Mouse (Mus musculus) intestine, postnatal 0 days (tissue): ENCODE measurements around the gene Pef1. TPM values are rescaled to one million over a fixed set of nuclear protein-coding genes. Genes with fewer than 3 reads are reported as not detected.
A peak's percentile ranks its signal among the peaks of the same experiment; 100 is the strongest.

ENCODE experiments used
- ATAC-seq: fragments of 200-750 bp; cut with Nextera tagmentation; 2 replicates; pipeline ENCODE4 v1.8.0; 2017; ENCODE audit warnings: mild to moderate bottlenecking, moderate TSS enrichment, moderate library complexity
- H3K27ac ChIP-seq: fragments of 300-500 bp; sonication (generic); 2 replicates; pipeline ENCODE4 v1.5.1; 2014; ENCODE audit warnings: mild to moderate bottlenecking, low read depth, low read length, moderate library complexity
- H3K27me3 ChIP-seq: fragments of 300-500 bp; sonication (generic); replicated peaks from 2 replicates; pipeline ENCODE4 v1.6.1; 2014; ENCODE audit warnings: low read length, mixed read lengths; ENCODE audit not compliant: control insufficient read depth, insufficient read depth
- H3K36me3 ChIP-seq: fragments of 300-500 bp; sonication (generic); 2 replicates; pipeline ENCODE4 v1.6.1; 2014; ENCODE audit warnings: mild to moderate bottlenecking, moderate library complexity; ENCODE audit not compliant: control insufficient read depth, insufficient read depth
- H3K4me1 ChIP-seq: fragments of 300-500 bp; sonication (generic); replicated peaks from 2 replicates; pipeline ENCODE4 v1.6.1; 2014; ENCODE audit warnings: antibody characterized with exemption, low read length, mixed read lengths; ENCODE audit not compliant: control insufficient read depth, insufficient read depth
- H3K4me2 ChIP-seq: fragments of 300-500 bp; sonication (generic); replicated peaks from 2 replicates; pipeline ENCODE4 v1.6.1; 2014; ENCODE audit warnings: low read depth, mild to moderate bottlenecking, moderate library complexity
- H3K4me3 ChIP-seq: fragments of 300-500 bp; sonication (generic); 2 replicates; pipeline ENCODE4 v1.5.1; 2014; ENCODE audit warnings: low read depth, low read length
- H3K9ac ChIP-seq: fragments of 300-500 bp; sonication (generic); 2 replicates; pipeline ENCODE4 v1.6.1; 2014; ENCODE audit warnings: mild to moderate bottlenecking, low read depth, low read length
- H3K9me3 ChIP-seq: fragments of 300-500 bp; sonication (generic); 2 replicates; pipeline ENCODE4 v1.6.1; 2016; ENCODE audit warnings: mixed run types; ENCODE audit not compliant: control insufficient read depth
- CTCF ChIP-seq: sonication (generic); IDR thresholded peaks from 2 replicates; pipeline ENCODE4 v1.5.1; 2016; ENCODE audit warnings: low read depth, mild to moderate bottlenecking, control low read depth, antibody characterized with exemption, moderate library complexity
- WGBS: fragments of 180-500 bp; shearing (Covaris S2); extraction: QIAGEN DNeasy Blood & Tissue Kit; methylation state at CpG from one replicate; pipeline ENCODE4 v1.1.7; 2014; 5-methylcytosine and 5-hydroxymethylcytosine counted together
- polyA plus RNA-seq: library from polyadenylated mRNA; unstranded; fragments of >200 nt; fragmentation: Nextera tagmentation; extraction: Ambion mirVana; gene quantifications from 2 replicates; pipeline ENCODE4 v1.2.1, GENCODE M21; 2015

Pef1 gene
- polyA plus RNA-seq: 72.7 and 73.4 TPM in 2 replicates

GRCm38 (mm10) chr4:130102111-130102651 is at the start of gene Pef1:
Pef1 (plus strand) TSS chr4:130102558.
- WGBS: 3% methylated on average over 6 of the region's 6 CpGs
- Histone ChIP-seq H3K4me3 (no peak within 1 kb of the TSS), H3K4me2 (no peak within 1 kb of the TSS), H3K27me3 (no peaks in the 10 kb centered on the region), H3K9ac (peak within 1 kb of the TSS; percentile 22; the same call in 1 of the 2 replicates), H3K36me3 (no peaks in the 10 kb centered on the region), H3K9me3 (no peaks in the 10 kb centered on the region), H3K4me1 (peaks cover 9% of the 10 kb centered on the region), H3K27ac (peak within 1 kb of the TSS; percentile 54)
- no peak for ATAC-seq
- no peak for TF ChIP-seq CTCF

DNA sequence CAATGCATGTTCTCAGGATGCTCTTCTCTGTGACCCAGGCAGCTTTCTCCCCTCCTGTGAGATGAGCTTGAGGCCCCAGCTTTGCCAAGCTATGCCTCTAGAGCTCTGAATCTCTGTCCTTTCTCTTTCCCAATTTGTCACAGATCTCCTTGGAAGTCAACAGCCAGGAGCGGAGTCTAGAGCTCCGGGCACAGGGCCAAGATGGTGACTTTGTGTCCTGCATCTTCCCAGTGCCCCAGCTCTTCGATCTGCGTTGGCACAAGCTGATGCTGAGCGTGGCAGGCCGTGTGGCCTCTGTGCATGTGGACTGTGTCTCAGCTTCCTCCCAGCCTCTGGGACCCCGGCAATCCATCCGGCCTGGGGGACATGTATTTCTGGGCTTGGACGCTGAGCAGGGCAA is 49.2 kb upstream of the Pef1 start:
- ATAC-seq: no peak
- Histone ChIP-seq H3K4me3 (no peak overlapping the region), H3K9ac (no peak overlapping the region), H3K36me3 (no peaks in the 10 kb centered on the region; the same call in 1 of the 2 replicates), H3K4me2 (no peak overlapping the region), H3K9me3 (no peaks in the 10 kb centered on the region), H3K27me3 (no peaks in the 10 kb centered on the region), H3K27ac (no peak overlapping the region), H3K4me1 (peaks cover 6% of the 10 kb centered on the region; the same call in 1 of the 2 replicates)
- no peak for TF ChIP-seq CTCF
- WGBS: 92% methylated on average over 9 of the region's 9 CpGs

DNA sequence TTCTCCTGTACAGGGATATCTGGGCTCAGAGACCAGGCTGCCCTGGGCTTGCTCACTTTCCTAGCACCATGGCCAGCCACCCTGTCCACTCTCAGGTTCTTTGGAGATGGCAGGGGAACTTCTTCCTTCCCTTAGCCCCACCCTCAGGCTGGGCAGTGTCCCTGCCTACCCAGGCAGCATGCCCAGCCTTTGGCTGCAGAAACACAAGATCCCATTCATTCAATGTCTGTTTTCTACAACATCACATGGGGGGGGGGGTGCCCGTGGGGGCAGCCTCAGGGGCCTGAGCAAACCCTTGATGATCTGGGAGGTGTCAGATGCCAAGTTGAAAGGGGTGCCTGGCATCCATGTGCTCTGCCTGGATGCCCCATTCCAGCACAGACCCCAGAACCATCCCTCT is 47.6 kb upstream of the Pef1 start:
- Histone ChIP-seq H3K27me3 (no peaks in the 10 kb centered on the region), H3K4me3 (no peak overlapping the region), H3K9me3 (no peaks in the 10 kb centered on the region), H3K9ac (no peak overlapping the region), H3K4me2 (no peak overlapping the region), H3K4me1 (peaks cover 6% of the 10 kb centered on the region; the same call in 1 of the 2 replicates), H3K27ac (peak overlapping the region; percentile 35; the same call in 1 of the 2 replicates), H3K36me3 (peaks cover 3% of the 10 kb centered on the region; the same call in 1 of the 2 replicates)
- no peak for TF ChIP-seq CTCF
- ATAC-seq: no peak
- 36% methylated on average over 1 of the region's 1 CpGs for WGBS

- H3K36me3 ChIP-seq: peaks cover 3% of the 10 kb centered on the region; the same call in 1 of the 2 replicates
- ATAC-seq: peak; percentile 75
- WGBS: 64% methylated on average over 14 of the region's 14 CpGs
Observed at GRCm38 (mm10) chr4:130055160-130056010, 47.0 kb upstream of the Pef1 start.

DNA sequence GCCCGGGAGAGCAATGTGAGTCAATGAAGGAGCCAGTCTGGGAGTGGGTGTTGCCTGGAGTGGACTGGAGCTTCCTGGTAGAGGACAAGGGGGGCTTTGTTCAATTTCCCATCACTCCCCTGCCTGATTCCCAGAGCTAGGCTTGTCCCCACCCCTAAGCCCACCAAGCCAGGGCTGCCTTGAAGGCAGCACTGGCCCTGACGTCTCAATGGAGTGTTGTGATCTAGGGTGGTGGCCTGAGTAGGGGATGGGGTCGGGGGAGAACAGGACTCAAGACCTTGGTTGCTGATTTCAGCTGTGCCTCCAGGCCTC is 46.4 kb upstream of the Pef1 start:
- no peak overlapping the region for H3K9ac ChIP-seq
- WGBS: 43% methylated on average over 3 of the region's 3 CpGs
- peaks cover 3% of the 10 kb centered on the region; the same call in 1 of the 2 replicates for H3K36me3 ChIP-seq
- peak; percentile 6; the same call in 1 of the 2 replicates for ATAC-seq
- H3K27me3 ChIP-seq: no peaks in the 10 kb centered on the region
- H3K4me2 ChIP-seq: no peak overlapping the region
- H3K4me3 ChIP-seq: no peak overlapping the region
- H3K9me3 ChIP-seq: no peaks in the 10 kb centered on the region
- H3K27ac ChIP-seq: no peak overlapping the region; the same call in 1 of the 2 replicates
- no peak for TF ChIP-seq CTCF
- peaks cover 6% of the 10 kb centered on the region; the same call in 1 of the 2 replicates for H3K4me1 ChIP-seq

More at GRCm38 (mm10) chr4:130055160-130056010, 47.0 kb upstream of the Pef1 start:
- Histone ChIP-seq H3K4me2 (no peak overlapping the region), H3K4me1 (peaks cover 6% of the 10 kb centered on the region; the same call in 1 of the 2 replicates), H3K9ac (no peak overlapping the region), H3K27me3 (no peaks in the 10 kb centered on the region), H3K4me3 (no peak overlapping the region), H3K9me3 (no peaks in the 10 kb centered on the region), H3K27ac (peak overlapping the region; percentile 35; the same call in 1 of the 2 replicates)
- no peak for TF ChIP-seq CTCF

GRCm38 (mm10) chr4:130056471-130056870 is 45.9 kb upstream of the Pef1 start:
- Histone ChIP-seq H3K4me1 (peaks cover 6% of the 10 kb centered on the region; the same call in 1 of the 2 replicates), H3K36me3 (peaks cover 3% of the 10 kb centered on the region; the same call in 1 of the 2 replicates), H3K4me2 (no peak overlapping the region), H3K9ac (no peak overlapping the region), H3K27me3 (no peaks in the 10 kb centered on the region), H3K27ac (no peak overlapping the region), H3K4me3 (no peak overlapping the region), H3K9me3 (no peaks in the 10 kb centered on the region)
- no peak for TF ChIP-seq CTCF
- WGBS: 76% methylated on average over 3 of the region's 3 CpGs
- no peak for ATAC-seq
